Mouse (Mus musculus) MEL (cell line): ENCODE measurements around the gene Neurl4. TPM values are rescaled to one million over a fixed set of nuclear protein-coding genes. Genes with fewer than 3 reads are reported as not detected.

Experiments
- DNase-seq: peaks from one replicate; pipeline ENCODE4 v3.0.0; 2011; ENCODE audit warnings: low read depth, low spot score
- H3K27ac ChIP-seq: 2 replicates; pipeline ENCODE4 v1.5.1; 2012; ENCODE audit warnings: low read depth, mild to moderate bottlenecking, control low read depth, low read length, moderate library complexity; ENCODE audit not compliant: control insufficient read depth
- H3K27me3 ChIP-seq, 2 experiments: fragments of 150-350 bp in 1 of 2; sonication (generic) in 1 of 2; 2 replicates each; pipeline ENCODE4 v1.6.1; 2012; ENCODE audit warnings: low read length in 2 of 2, mild to moderate bottlenecking in 2 of 2, improper control_type of control experiment in 1 of 2, moderate library complexity in 1 of 2; ENCODE audit not compliant: insufficient read depth in 2 of 2, control insufficient read depth in 1 of 2
- H3K36me3 ChIP-seq, 2 experiments: 2 replicates each; pipeline ENCODE4 v1.6.1; 2012 to 2014; ENCODE audit warnings: low read length in 2 of 2, improper control_type of control experiment in 1 of 2, inconsistent platforms in 1 of 2, mild to moderate bottlenecking in 1 of 2; ENCODE audit not compliant: insufficient read depth in 2 of 2, control insufficient read depth in 1 of 2
- H3K4me1 ChIP-seq, 2 experiments: fragments of 150-350 bp in 1 of 2; sonication (generic) in 1 of 2; 2 replicates each; pipeline ENCODE4 v1.6.1; 2012; ENCODE audit warnings: low read length in 2 of 2, improper control_type of control experiment in 1 of 2, mild to moderate bottlenecking in 1 of 2; ENCODE audit not compliant: insufficient read depth in 2 of 2, control insufficient read depth in 1 of 2
- H3K4me3 ChIP-seq, 2 experiments: fragments of 150-350 bp in 1 of 2; sonication (generic) in 1 of 2; 2 replicates each; pipeline ENCODE4 v1.5.1; 2012; ENCODE audit warnings: low read depth in 2 of 2, low read length in 2 of 2, mild to moderate bottlenecking in 2 of 2, moderate library complexity in 2 of 2, control low read depth in 1 of 2, improper control_type of control experiment in 1 of 2; ENCODE audit not compliant: control insufficient read depth in 1 of 2, insufficient read depth in 1 of 2
- H3K79me2 ChIP-seq: 2 replicates; pipeline ENCODE4 v1.6.1; 2012; ENCODE audit warnings: mild to moderate bottlenecking, low read length, moderate library complexity; ENCODE audit not compliant: control insufficient read depth, poor library complexity, insufficient read depth
- H3K9ac ChIP-seq: 2 replicates; pipeline ENCODE4 v1.6.1; 2012; ENCODE audit warnings: low read depth, mild to moderate bottlenecking, control low read depth, low read length, moderate library complexity; ENCODE audit not compliant: control insufficient read depth, poor library complexity, severe bottlenecking
- H3K9me3 ChIP-seq: fragments of 150-350 bp; sonication (generic); replicated peaks from 2 replicates; pipeline ENCODE4 v1.6.1; 2012; ENCODE audit warnings: mild to moderate bottlenecking, low read length, improper control_type of control experiment, moderate library complexity; ENCODE audit not compliant: insufficient read depth
- BHLHE40 ChIP-seq: IDR thresholded peaks from 2 replicates; pipeline ENCODE4 v1.6.1; 2012; ENCODE audit warnings: low read depth, mild to moderate bottlenecking, inconsistent platforms, low read length, improper control_type of control experiment, borderline replicate concordance
- E2F4 ChIP-seq: IDR thresholded peaks from 2 replicates; pipeline ENCODE4 v1.6.1; 2011; ENCODE audit warnings: low read depth, low read length, improper control_type of control experiment, borderline replicate concordance
- ELF1 ChIP-seq: IDR thresholded peaks from 2 replicates; pipeline ENCODE4 v1.6.1; 2014; ENCODE audit warnings: low read depth, mild to moderate bottlenecking, inconsistent platforms, low read length, improper control_type of control experiment, moderate library complexity
- EP300 ChIP-seq, 2 experiments: IDR thresholded peaks; 2 replicates each; pipeline ENCODE4 v1.6.1; 2011; ENCODE audit warnings: improper control_type of control experiment in 2 of 2, low read length in 2 of 2, low read depth in 1 of 2, mild to moderate bottlenecking in 1 of 2
- ETS1 ChIP-seq: IDR thresholded peaks from 2 replicates; pipeline ENCODE4 v1.6.1; 2012; ENCODE audit warnings: low read depth, mild to moderate bottlenecking, inconsistent platforms, low read length, improper control_type of control experiment, moderate library complexity
- GATA1 ChIP-seq: IDR thresholded peaks from 2 replicates; pipeline ENCODE4 v1.6.1; 2011; ENCODE audit warnings: low read depth, low read length, improper control_type of control experiment
- KAT2A ChIP-seq: conservative IDR thresholded peaks from 2 replicates; pipeline ENCODE4 v1.6.1; 2012; ENCODE audit warnings: low read depth, low read length, improper control_type of control experiment, inconsistent platforms
- MAFK ChIP-seq: IDR thresholded peaks from 2 replicates; pipeline ENCODE4 v1.6.1; 2011; ENCODE audit warnings: low read depth, mild to moderate bottlenecking, low read length, improper control_type of control experiment, borderline replicate concordance
- MAX ChIP-seq: IDR thresholded peaks from 2 replicates; pipeline ENCODE4 v1.6.1; 2011; ENCODE audit warnings: low read length, improper control_type of control experiment
- MAZ ChIP-seq: IDR thresholded peaks from 2 replicates; pipeline ENCODE4 v1.6.1; 2012; ENCODE audit warnings: low read depth, mild to moderate bottlenecking, inconsistent platforms, low read length, improper control_type of control experiment
- MEF2A ChIP-seq: IDR thresholded peaks from 2 replicates; pipeline ENCODE4 v1.6.1; 2014; ENCODE audit warnings: low read depth, mild to moderate bottlenecking, inconsistent platforms, low read length, improper control_type of control experiment; ENCODE audit not compliant: poor library complexity, insufficient replicate concordance, severe bottlenecking; ENCODE audit errors: extremely low read depth
- MXI1 ChIP-seq: IDR thresholded peaks from 2 replicates; pipeline ENCODE4 v1.6.1; 2011; ENCODE audit warnings: mild to moderate bottlenecking, low read depth, low read length, improper control_type of control experiment
- MYB ChIP-seq: IDR thresholded peaks from 2 replicates; pipeline ENCODE4 v1.6.1; 2011; ENCODE audit warnings: mild to moderate bottlenecking, low read depth, low read length, improper control_type of control experiment
- NELFE ChIP-seq: IDR thresholded peaks from 2 replicates; pipeline ENCODE4 v1.6.1; 2011; ENCODE audit warnings: low read depth, low read length, improper control_type of control experiment
- NRF1 ChIP-seq: IDR thresholded peaks from 2 replicates; pipeline ENCODE4 v1.6.1; 2014; ENCODE audit warnings: low read depth, mild to moderate bottlenecking, inconsistent platforms, low read length, improper control_type of control experiment, moderate library complexity; ENCODE audit not compliant: poor library complexity, insufficient read depth, severe bottlenecking
- POLR2A ChIP-seq, 2 experiments: IDR thresholded peaks; 2 replicates each; pipeline ENCODE4 v1.6.1; 2011 to 2012; ENCODE audit warnings: low read length in 2 of 2, mild to moderate bottlenecking in 2 of 2, control low read depth in 1 of 2, improper control_type of control experiment in 1 of 2, low read depth in 1 of 2, moderate library complexity in 1 of 2; ENCODE audit not compliant: control insufficient read depth in 1 of 2, insufficient read depth in 1 of 2, poor library complexity in 1 of 2
- POLR2AphosphoS2 ChIP-seq: IDR thresholded peaks from 2 replicates; pipeline ENCODE4 v1.6.1; 2011; ENCODE audit warnings: low read length, improper control_type of control experiment
- RAD21 ChIP-seq: IDR thresholded peaks from 2 replicates; pipeline ENCODE4 v1.6.1; 2011; ENCODE audit warnings: mild to moderate bottlenecking, low read depth, low read length, improper control_type of control experiment
- RCOR1 ChIP-seq: IDR thresholded peaks from 2 replicates; pipeline ENCODE4 v1.6.1; 2012; ENCODE audit warnings: low read depth, mild to moderate bottlenecking, inconsistent platforms, low read length, improper control_type of control experiment
- SIN3A ChIP-seq: IDR thresholded peaks from 2 replicates; pipeline ENCODE4 v1.6.1; 2012; ENCODE audit warnings: low read length, improper control_type of control experiment, inconsistent platforms
- TAL1 ChIP-seq: IDR thresholded peaks from 2 replicates; pipeline ENCODE4 v1.6.1; 2012; ENCODE audit warnings: mild to moderate bottlenecking, inconsistent platforms, low read length, moderate library complexity, mixed read lengths
- TBP ChIP-seq: IDR thresholded peaks from 2 replicates; pipeline ENCODE4 v1.8.0; 2011; ENCODE audit warnings: low read depth, low read length, improper control_type of control experiment
- TCF12 ChIP-seq: IDR thresholded peaks from 2 replicates; pipeline ENCODE4 v1.6.1; 2014; ENCODE audit warnings: low read depth, mild to moderate bottlenecking, inconsistent platforms, low read length, improper control_type of control experiment, moderate library complexity
- UBTF ChIP-seq: IDR thresholded peaks from 2 replicates; pipeline ENCODE4 v1.6.1; 2012; ENCODE audit warnings: low read depth, mild to moderate bottlenecking, inconsistent platforms, low read length, improper control_type of control experiment, moderate library complexity, borderline replicate concordance; ENCODE audit not compliant: insufficient read depth
- USF1 ChIP-seq: IDR thresholded peaks from 2 replicates; pipeline ENCODE4 v1.6.1; 2014; ENCODE audit warnings: low read depth, mild to moderate bottlenecking, inconsistent platforms, low read length, improper control_type of control experiment, moderate library complexity
- ZC3H11A ChIP-seq: IDR thresholded peaks from 2 replicates; pipeline ENCODE4 v1.6.1; 2012; ENCODE audit warnings: low read depth, mild to moderate bottlenecking, inconsistent platforms, low read length, improper control_type of control experiment
- ZMIZ1 ChIP-seq: IDR thresholded peaks from 2 replicates; pipeline ENCODE4 v1.6.1; 2012; ENCODE audit warnings: low read depth, mild to moderate bottlenecking, inconsistent platforms, low read length, improper control_type of control experiment, moderate library complexity
- polyA plus RNA-seq, 2 experiments: library from polyadenylated mRNA; stranded (reverse) in 1 of 2; unstranded in 1 of 2; fragments of >175 nt in 1 of 2; fragments of >200 nt in 1 of 2; gene quantifications; 2 replicates each; pipeline versions ENCODE4 v1.2.1 to v1.2.4; 2012; ENCODE audit warnings: low replicate concordance in 2 of 2, low read depth in 1 of 2; ENCODE audit not compliant: insufficient read length in 2 of 2, insufficient read depth in 1 of 2, missing spikeins in 1 of 2
- total RNA-seq: library from RNA; depleted of rRNA; stranded (reverse); fragments of 300-350 nt; gene quantifications from 2 replicates; pipeline ENCODE4 v1.2.3, GENCODE M21; 2012

The Neurl4 gene
- total and polyA plus RNA-seq, 3 experiments: 50.9 to 58.0 TPM; not detected in 1

- DNase-seq: peak; percentile 41
- H3K27ac ChIP-seq: peak overlapping the region; percentile 80
- TF ChIP-seq POLR2AphosphoS2 (no peak), RAD21 (no peak), RCOR1 (no peak), ELF1 (no peak), MXI1 (no peak), BHLHE40 (no peak), MYB (no peak), UBTF (no peak), TAL1 (no peak), MAX (no peak), USF1 (no peak), TBP (no peak), MAZ (no peak), NRF1 (no peak)
These were observed 12.1 kb downstream of the Neurl4 start for GRCm38 (mm10) chr11:69912716-69913530.

GRCm38 (mm10) chr11:69913554-69914371, 12.9 kb downstream of the Neurl4 start, which contains the start of gene Gps2:
Gene Gps2 (plus strand): TSS chr11:69913888.
- Histone ChIP-seq H3K27me3 (no peaks in the 10 kb centered on the region), H3K79me2 (peaks cover 36% of the 10 kb centered on the region), H3K9ac (peak within 1 kb of the TSS; percentile 78), H3K9me3 (no peaks in the 10 kb centered on the region), H3K4me1 (peaks cover 2 to 45% of the 10 kb centered on the region in 2 experiments), H3K27ac (peak within 1 kb of the TSS; percentile 80), H3K36me3 (peaks cover 15 to 44% of the 10 kb centered on the region in 2 experiments), H3K4me3 (peak within 1 kb of the TSS; percentile 58 to 78)
- peak; percentile 98 for DNase-seq
- peak; percentile 98 for TF ChIP-seq SIN3A
- peak; percentile 97 for TF ChIP-seq MXI1
- 0 out of 2 replicates have a peak, but pooled peaks have one; percentile 70 for TF ChIP-seq E2F4
- TF ChIP-seq EP300 (IDR thresholded peaks at IDR 0.05; ENCODE audit: low read depth in 1 of 2, low read length in 2 of 2): peak in 1 of 2 experiments; percentile 55; a peak in 2 of 4 replicates
- TF ChIP-seq ELF1: peak; percentile 100
- TF ChIP-seq NELFE: peak; percentile 72
- no peak for TF ChIP-seq MAFK
- TF ChIP-seq BHLHE40: no peak
- no peak for TF ChIP-seq MYB
- TF ChIP-seq MAX: peak; percentile 93
- TF ChIP-seq POLR2A (IDR thresholded peaks at IDR 0.05; ENCODE audit: control insufficient read depth in 1 of 2, insufficient read depth in 1 of 2, low read depth in 1 of 2, low read length in 2 of 2, poor library complexity in 1 of 2): peak; percentile 79 to 87
- no peak for TF ChIP-seq ZC3H11A
- TF ChIP-seq ETS1: peak; percentile 33; the same call in 1 of the 2 replicates
- no peak for TF ChIP-seq MEF2A
- peak; percentile 49; the same call in 1 of the 2 replicates for TF ChIP-seq ZMIZ1
- TF ChIP-seq UBTF: no peak
- peak; percentile 13; the same call in 1 of the 2 replicates for TF ChIP-seq GATA1
- TF ChIP-seq RAD21: no peak
- TF ChIP-seq KAT2A: peak; percentile 96
- TF ChIP-seq RCOR1: no peak
- TF ChIP-seq USF1: peak; percentile 89
- peak; percentile 73 for TF ChIP-seq TCF12

More at GRCm38 (mm10) chr11:69912716-69913530, 12.1 kb downstream of the Neurl4 start:
- H3K79me2 ChIP-seq: peaks cover 28% of the 10 kb centered on the region
- H3K9me3 ChIP-seq: no peaks in the 10 kb centered on the region
- H3K36me3 ChIP-seq: peaks cover 8 to 35% of the 10 kb centered on the region in 2 experiments
- H3K4me3 ChIP-seq: peak overlapping the region; percentile 58 to 61
- H3K4me1 ChIP-seq: peaks cover 0 to 37% of the 10 kb centered on the region in 2 experiments
- no peaks in the 10 kb centered on the region for H3K27me3 ChIP-seq
- H3K9ac ChIP-seq: peak overlapping the region; percentile 78
